Mouse (Mus musculus): ENCODE data around the gene Vmn2r79. TPM values are rescaled to one million over a fixed set of nuclear protein-coding genes. Genes with fewer than 3 reads are reported as not detected.
"Not testable (repeated sequence)": the region's sequence is repeated elsewhere in the genome, so short reads cannot be mapped to it uniquely, and the experiment has no call there.

Vmn2r79 gene
- total RNA-seq (2014; rRNA removed; ENCODE audit: low replicate concordance) (not detected in 2 replicates), polyA plus RNA-seq (2015; fragmentation: Nextera tagmentation; extraction: Ambion mirVana) (not detected in 2 replicates)

- ATAC-seq (ENCODE audit: insufficient read depth, low read depth); H3K4me2 ChIP-seq (ENCODE audit: low read depth, low read length); H3K36me3 ChIP-seq (replicated peaks; ENCODE audit: control insufficient read depth, insufficient read depth, low read length); H3K27me3 ChIP-seq (ENCODE audit: control insufficient read depth, insufficient read depth, low read length); DNase-seq (ENCODE audit: low spot score); H3K9me3 ChIP-seq (replicated peaks; ENCODE audit: control insufficient read depth, low read length); H3K9ac ChIP-seq (replicated peaks; ENCODE audit: low read depth, low read length); H3K27ac ChIP-seq (ENCODE audit: low read depth); H3K4me3 ChIP-seq (ENCODE audit: low read depth, low read length); H3K4me1 ChIP-seq (ENCODE audit: control insufficient read depth, insufficient read depth): not testable (repeated sequence)
- WGBS, result 69% methylated on average over 1 of the region's 1 CpGs
Observed at GRCm38 (mm10) chr7:86995815-86996214, at the start of gene Vmn2r79. Vmn2r79 (plus strand) TSS chr7:86996115.

DNA sequence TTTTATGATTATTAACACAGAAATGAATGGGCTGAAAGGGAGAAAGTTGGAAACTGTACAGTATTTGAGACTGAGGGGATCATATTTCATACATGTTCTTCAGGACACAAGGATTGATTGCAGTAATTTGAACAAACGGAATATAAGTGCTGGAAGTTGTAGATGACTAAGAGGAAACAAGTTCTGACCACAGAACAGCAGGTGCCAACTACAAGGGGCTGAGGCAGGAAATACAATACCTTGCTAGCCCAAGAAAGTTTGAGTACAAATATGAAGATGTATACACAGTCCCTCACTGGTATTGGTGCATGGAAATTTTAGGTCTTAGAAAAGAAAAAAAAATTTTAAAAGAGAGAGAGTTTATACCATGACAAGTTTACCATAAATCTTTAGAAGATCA lies 1.2 kb upstream of the Vmn2r79 start:
- Histone ChIP-seq H3K4me2 (ENCODE audit: low read depth, low read length) (no peak overlapping the region), H3K4me3 (ENCODE audit: low read depth, low read length) (no peak overlapping the region), H3K4me1 (ENCODE audit: control insufficient read depth, insufficient read depth) (no peaks in the 10 kb centered on the region), H3K9me3 (replicated peaks; ENCODE audit: control insufficient read depth, low read length) (no peaks in the 10 kb centered on the region), H3K36me3 (replicated peaks; ENCODE audit: control insufficient read depth, insufficient read depth, low read length) (no peaks in the 10 kb centered on the region), H3K9ac (replicated peaks; ENCODE audit: low read depth, low read length) (no peak overlapping the region), H3K27ac (ENCODE audit: low read depth) (no peak overlapping the region), H3K27me3 (ENCODE audit: control insufficient read depth, insufficient read depth, low read length) (no peaks in the 10 kb centered on the region)
- no peak for TF ChIP-seq EP300 (IDR thresholded peaks at IDR 0.05; ENCODE audit: low read depth)
- no peak for TF ChIP-seq CTCF (IDR thresholded peaks at IDR 0.05; ENCODE audit: low read depth)
- ATAC-seq (ENCODE audit: insufficient read depth, low read depth) (no peak), DNase-seq (ENCODE audit: low spot score) (no peak)
- 50% methylated on average over 1 of the region's 1 CpGs for WGBS

- not testable (repeated sequence) for H3K9ac ChIP-seq (replicated peaks; ENCODE audit: low read depth, low read length); H3K4me1 ChIP-seq (ENCODE audit: control insufficient read depth, insufficient read depth); H3K36me3 ChIP-seq (replicated peaks; ENCODE audit: control insufficient read depth, insufficient read depth, low read length); DNase-seq (ENCODE audit: low spot score); H3K9me3 ChIP-seq (replicated peaks; ENCODE audit: control insufficient read depth, low read length); H3K4me3 ChIP-seq (ENCODE audit: low read depth, low read length); H3K27me3 ChIP-seq (ENCODE audit: control insufficient read depth, insufficient read depth, low read length); H3K27ac ChIP-seq (ENCODE audit: low read depth); ATAC-seq (ENCODE audit: insufficient read depth, low read depth); H3K4me2 ChIP-seq (ENCODE audit: low read depth, low read length)
Observed at GRCm38 (mm10) chr7:87026486-87026885, 30.6 kb downstream of the Vmn2r79 start.

- H3K4me2 ChIP-seq (ENCODE audit: low read depth, low read length), result no peak overlapping the region
- WGBS, result 63% methylated on average over 4 of the region's 4 CpGs
Observed at GRCm38 (mm10) chr7:87063576-87063975, 67.7 kb downstream of the Vmn2r79 start.

More at GRCm38 (mm10) chr7:87063576-87063975, 67.7 kb downstream of the Vmn2r79 start:
- Histone ChIP-seq H3K4me1 (ENCODE audit: control insufficient read depth, insufficient read depth) (no peaks in the 10 kb centered on the region), H3K36me3 (replicated peaks; ENCODE audit: control insufficient read depth, insufficient read depth, low read length) (no peaks in the 10 kb centered on the region), H3K9ac (replicated peaks; ENCODE audit: low read depth, low read length) (no peak overlapping the region), H3K27ac (ENCODE audit: low read depth) (no peak overlapping the region), H3K9me3 (replicated peaks; ENCODE audit: control insufficient read depth, low read length) (no peaks in the 10 kb centered on the region), H3K27me3 (ENCODE audit: control insufficient read depth, insufficient read depth, low read length) (no peaks in the 10 kb centered on the region), H3K4me3 (ENCODE audit: low read depth, low read length) (no peak overlapping the region)
- no peak for DNase-seq (ENCODE audit: low spot score)
- ATAC-seq (ENCODE audit: insufficient read depth, low read depth), result no peak
- TF ChIP-seq CTCF (IDR thresholded peaks at IDR 0.05; ENCODE audit: low read depth) (no peak), EP300 (IDR thresholded peaks at IDR 0.05; ENCODE audit: low read depth) (no peak)

Other genes with a start within 250 kb of the Vmn2r79 start
- gene Folh1, start 220.2 kb upstream of the Vmn2r79 start, total RNA-seq (2014; rRNA removed; ENCODE audit: low replicate concordance), result 0.04 TPM in 1 of 2 replicates, not detected in the other
- gene Folh1, start 220.2 kb upstream of the Vmn2r79 start, polyA plus RNA-seq (2015; fragmentation: Nextera tagmentation; extraction: Ambion mirVana), result 0.33 and 0.37 TPM in 2 replicates
- not detected in 2 replicates for gene Vmn2r77, start 201.1 kb upstream of the Vmn2r79 start, total RNA-seq (2014; rRNA removed; ENCODE audit: low replicate concordance)
- not detected in 2 replicates for gene Vmn2r77, start 201.1 kb upstream of the Vmn2r79 start, polyA plus RNA-seq (2015; fragmentation: Nextera tagmentation; extraction: Ambion mirVana)
- not detected in 2 replicates for gene Vmn2r78, start 81.0 kb upstream of the Vmn2r79 start, total RNA-seq (2014; rRNA removed; ENCODE audit: low replicate concordance)
- gene Vmn2r78, start 81.0 kb upstream of the Vmn2r79 start, polyA plus RNA-seq (2015; fragmentation: Nextera tagmentation; extraction: Ambion mirVana), result not detected in 2 replicates
- gene Nox4, start 250.0 kb downstream of the Vmn2r79 start, total RNA-seq (2014; rRNA removed; ENCODE audit: low replicate concordance), result 0.31 and 4.4 TPM in 2 replicates
- 1.6 and 2.1 TPM in 2 replicates for gene Nox4, start 250.0 kb downstream of the Vmn2r79 start, polyA plus RNA-seq (2015; fragmentation: Nextera tagmentation; extraction: Ambion mirVana)